Mouse (Mus musculus) myocyte (in vitro differentiated cells): ENCODE data around the gene Fyn.

Experiments
- MAX ChIP-seq: IDR thresholded peaks from one replicate; pipeline ENCODE4 v1.6.1; 2011; ENCODE audit warnings: low read depth, mild to moderate bottlenecking, control low read depth
- POLR2A ChIP-seq: IDR thresholded peaks from one replicate; pipeline ENCODE4 v1.6.1; 2011; ENCODE audit warnings: low read depth, mild to moderate bottlenecking, control low read depth, moderate library complexity; ENCODE audit not compliant: insufficient read length
- USF1 ChIP-seq: IDR thresholded peaks from one replicate; pipeline ENCODE4 v1.6.1; 2011; ENCODE audit warnings: low read depth, mild to moderate bottlenecking, control low read depth, moderate library complexity

DNA sequence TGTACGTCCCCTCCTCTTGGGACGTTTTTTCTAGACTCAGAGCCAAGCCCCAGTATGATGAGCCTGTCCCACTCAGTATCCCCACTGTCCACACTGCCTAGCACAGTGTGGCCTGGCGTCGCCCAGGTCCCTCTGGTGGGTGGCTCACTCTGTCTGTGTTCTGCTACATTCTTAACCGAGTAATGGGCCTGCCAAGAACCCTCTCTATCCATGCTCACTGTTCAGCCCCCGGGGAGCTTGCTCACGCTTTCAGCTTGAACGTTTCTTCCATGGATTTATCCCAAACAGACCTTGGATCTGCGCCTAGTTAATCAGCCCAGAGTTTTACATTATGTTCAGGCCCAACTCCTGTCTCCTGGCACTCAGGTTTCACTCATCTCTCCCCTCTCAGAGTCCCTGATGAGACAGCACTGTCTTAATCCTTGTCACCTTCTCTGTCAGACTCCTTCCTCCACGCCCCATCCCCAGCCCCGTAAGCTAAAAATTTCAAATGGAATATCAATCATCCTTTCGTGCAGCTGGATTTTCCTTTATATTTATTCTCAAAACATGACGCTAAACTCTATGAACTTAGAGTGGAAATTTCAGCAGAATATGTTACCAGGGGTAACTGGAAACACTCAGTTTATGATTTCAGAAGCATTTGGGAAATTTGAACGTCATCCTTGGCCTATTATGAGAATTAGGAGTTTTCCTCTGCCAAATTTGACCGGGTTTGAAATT lies 174.0 kb downstream of the Fyn start:
- TF ChIP-seq POLR2A: no peak
- TF ChIP-seq USF1: no peak
- no peak for TF ChIP-seq MAX
